Mouse (Mus musculus) G1E (cell line): Measurements from ENCODE around the gene Rprd1b. TPM values are rescaled to one million over a fixed set of nuclear protein-coding genes. Genes with fewer than 3 reads are reported as not detected.

Source experiments
- ATAC-seq: 2 replicates; pipeline ENCODE4 v1.8.0; 2016; ENCODE audit warnings: mild to moderate bottlenecking; ENCODE audit not compliant: insufficient number of reproducible peaks, poor library complexity, low FRiP score, severe bottlenecking; ENCODE audit errors: extremely low read depth
- DNase-seq: peaks from one replicate; pipeline ENCODE4 v3.0.0; 2012; ENCODE audit warnings: low spot score
- H3K27me3 ChIP-seq: 2 replicates; pipeline ENCODE4 v1.6.1; 2012; ENCODE audit warnings: mild to moderate bottlenecking, low read length, inconsistent platforms; ENCODE audit not compliant: insufficient read depth
- H3K36me3 ChIP-seq: replicated peaks from 2 replicates; pipeline ENCODE3; 2012; ENCODE audit warnings: mild to moderate bottlenecking, inconsistent platforms
- H3K4me1 ChIP-seq: 2 replicates; pipeline ENCODE4 v1.6.1; 2012; ENCODE audit warnings: low read depth, low read length, inconsistent platforms, mixed read lengths; ENCODE audit not compliant: insufficient read depth
- H3K4me3 ChIP-seq: 2 replicates; pipeline ENCODE4 v1.5.1; 2012; ENCODE audit warnings: low read depth, mild to moderate bottlenecking, inconsistent platforms, low read length, moderate library complexity, mixed read lengths
- H3K9me3 ChIP-seq: replicated peaks from 2 replicates; pipeline ENCODE4 v1.6.1; 2012; ENCODE audit warnings: inconsistent platforms
- CTCF ChIP-seq: IDR thresholded peaks from 2 replicates; pipeline ENCODE4 v1.5.1; 2012; ENCODE audit warnings: low read depth, low read length, inconsistent platforms, mixed read lengths
- GATA1 ChIP-seq: IDR thresholded peaks from 2 replicates; pipeline ENCODE4 v1.6.1; 2012; ENCODE audit warnings: borderline replicate concordance, low read length, inconsistent platforms, mixed read lengths
- GATA2 ChIP-seq: IDR thresholded peaks from 2 replicates; pipeline ENCODE4 v1.6.1; 2012; ENCODE audit warnings: low read depth, low read length, inconsistent platforms, borderline replicate concordance
- POLR2AphosphoS5 ChIP-seq: IDR thresholded peaks from 2 replicates; pipeline ENCODE4 v1.6.1; 2012; ENCODE audit warnings: low read depth, low read length, inconsistent platforms; ENCODE audit not compliant: insufficient replicate concordance
- TAL1 ChIP-seq: conservative IDR thresholded peaks from 2 replicates; pipeline ENCODE4 v1.6.1; 2012; ENCODE audit warnings: low read depth, low read length, inconsistent platforms, mixed read lengths
- polyA plus RNA-seq: library from polyadenylated mRNA; stranded (reverse); fragments of >175 nt; gene quantifications from 2 replicates; pipeline ENCODE4 v1.2.3, GENCODE M21; 2012
- total RNA-seq, 2 experiments: library from RNA; stranded (forward) in 1 of 2; stranded (reverse) in 1 of 2; fragments of 200-1000 nt in 1 of 2; fragments of >200 nt in 1 of 2; fragmentation: Nextera tagmentation in 1 of 2; gene quantifications; 2 replicates each; pipeline ENCODE4 v1.2.3; 2014 to 2017

Rprd1b gene
- total and polyA plus RNA-seq, 3 experiments, result 28.7 to 37.9 (median 36.2) TPM

DNA sequence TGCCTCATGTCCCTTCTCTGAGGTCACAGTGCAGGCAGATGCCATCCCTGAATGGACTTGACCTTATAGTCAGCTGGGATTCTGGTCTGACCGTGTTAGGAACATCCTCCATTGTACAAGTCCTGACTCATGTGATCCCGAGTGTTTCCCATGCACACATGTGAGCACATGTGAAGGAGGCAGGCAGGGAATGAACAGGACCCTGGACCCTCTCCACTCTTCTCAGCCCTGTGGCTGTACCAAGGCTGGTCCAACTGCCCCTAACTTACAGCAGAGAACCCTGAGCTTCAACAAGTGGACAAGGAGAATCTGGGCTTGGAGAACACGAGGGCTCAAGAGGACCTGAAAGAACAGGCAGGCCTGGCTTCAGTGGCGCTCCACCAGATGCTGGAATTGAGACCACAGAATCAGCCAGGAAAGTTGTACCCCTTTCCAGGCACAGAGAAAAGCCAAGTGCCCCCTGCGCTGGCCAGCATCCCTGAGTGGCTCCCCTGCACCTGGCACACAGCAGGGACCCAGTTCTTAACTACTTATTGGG, 117.3 kb downstream of the Rprd1b start:
- peaks cover 69% of the 10 kb centered on the region for H3K4me1 ChIP-seq
- no peaks in the 10 kb centered on the region for H3K9me3 ChIP-seq
- TF ChIP-seq TAL1 (no peak), CTCF (no peak), GATA2 (no peak), GATA1 (no peak), POLR2AphosphoS5 (no peak)
- DNase-seq, result no peak
- H3K27me3 ChIP-seq, result peaks cover 4% of the 10 kb centered on the region; the same call in 1 of the 2 replicates
- H3K36me3 ChIP-seq, result peaks cover 24% of the 10 kb centered on the region
- H3K4me3 ChIP-seq, result peak overlapping the region; percentile 78
- ATAC-seq, result no peak

- Histone ChIP-seq H3K27me3 (peaks cover 9% of the 10 kb centered on the region; the same call in 1 of the 2 replicates), H3K4me1 (peaks cover 63% of the 10 kb centered on the region)
- DNase-seq, result peak; percentile 83
Observed at GRCm38 (mm10) chr2:158146223-158146622, 117.9 kb downstream of the Rprd1b start, which contains the start of gene Tgm2. Tgm2 (minus strand) TSS chr2:158146436.

GRCm38 (mm10) chr2:158146971-158147370, 118.7 kb downstream of the Rprd1b start:
- H3K4me3 ChIP-seq, result no peak overlapping the region
- TF ChIP-seq POLR2AphosphoS5, result no peak
- TF ChIP-seq CTCF, result no peak
- TF ChIP-seq TAL1, result no peak
- H3K27me3 ChIP-seq, result peaks cover 13% of the 10 kb centered on the region; the same call in 1 of the 2 replicates
- H3K36me3 ChIP-seq, result peaks cover 11% of the 10 kb centered on the region
- no peak for DNase-seq
- ATAC-seq, result no peak
- peaks cover 4% of the 10 kb centered on the region for H3K9me3 ChIP-seq
- peaks cover 56% of the 10 kb centered on the region for H3K4me1 ChIP-seq

More at GRCm38 (mm10) chr2:158146223-158146622, 117.9 kb downstream of the Rprd1b start, which contains the start of gene Tgm2:
- Histone ChIP-seq H3K4me3 (peak within 1 kb of the TSS; percentile 78), H3K36me3 (peaks cover 18% of the 10 kb centered on the region), H3K9me3 (peaks cover 4% of the 10 kb centered on the region)
- ATAC-seq, result no peak
- TF ChIP-seq GATA1 (no peak), GATA2 (no peak), TAL1 (no peak), POLR2AphosphoS5 (no peak), CTCF (peak; percentile 38; the same call in 1 of the 2 replicates)

GRCm38 (mm10) chr2:158151077-158151476, 122.8 kb downstream of the Rprd1b start:
- H3K27me3 ChIP-seq, result peaks cover 37% of the 10 kb centered on the region
- DNase-seq (no peak), ATAC-seq (no peak)
- H3K36me3 ChIP-seq, result no peaks in the 10 kb centered on the region
- TF ChIP-seq CTCF (peak; percentile 13; the same call in 1 of the 2 replicates), GATA2 (no peak)
- peaks cover 25% of the 10 kb centered on the region for H3K4me1 ChIP-seq
- peaks cover 4% of the 10 kb centered on the region for H3K9me3 ChIP-seq
- no peak overlapping the region for H3K4me3 ChIP-seq

DNA sequence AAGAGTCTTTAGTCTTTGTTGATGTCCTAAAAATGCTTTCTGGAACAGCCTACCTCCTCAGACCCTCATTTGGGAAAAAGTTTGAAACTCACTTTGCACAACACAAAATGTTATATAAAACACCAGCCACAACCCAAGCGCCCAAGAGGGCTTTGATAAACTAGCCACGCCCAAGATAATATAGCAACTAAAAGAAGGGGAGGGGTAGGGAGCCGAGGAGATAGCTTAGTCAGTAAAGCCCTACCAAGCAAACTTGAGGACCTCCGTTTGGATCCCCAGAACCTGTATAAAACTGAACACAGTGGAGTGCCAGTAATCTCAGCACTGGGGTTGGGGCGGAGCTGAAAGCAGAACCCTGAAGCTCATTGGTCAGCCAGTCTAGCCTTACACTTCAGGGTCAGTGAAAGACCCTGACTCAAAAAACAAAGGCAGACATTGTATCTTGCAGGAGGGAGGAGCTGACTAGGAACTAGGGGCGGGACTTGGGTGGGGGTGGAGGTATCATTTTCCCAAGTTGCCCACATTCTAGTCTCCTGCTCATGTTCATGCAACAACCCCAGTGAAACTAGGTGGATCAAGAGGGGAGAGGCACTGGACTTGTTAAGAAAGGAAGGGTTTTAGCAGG, 124.5 kb downstream of the Rprd1b start:
- Histone ChIP-seq H3K9me3 (peaks cover 4% of the 10 kb centered on the region), H3K27me3 (peaks cover 45% of the 10 kb centered on the region), H3K36me3 (no peaks in the 10 kb centered on the region), H3K4me3 (no peak overlapping the region), H3K4me1 (peaks cover 16% of the 10 kb centered on the region)
- ATAC-seq (no peak), DNase-seq (no peak)
- TF ChIP-seq TAL1 (no peak), POLR2AphosphoS5 (no peak), GATA1 (no peak), GATA2 (no peak), CTCF (no peak)

DNA sequence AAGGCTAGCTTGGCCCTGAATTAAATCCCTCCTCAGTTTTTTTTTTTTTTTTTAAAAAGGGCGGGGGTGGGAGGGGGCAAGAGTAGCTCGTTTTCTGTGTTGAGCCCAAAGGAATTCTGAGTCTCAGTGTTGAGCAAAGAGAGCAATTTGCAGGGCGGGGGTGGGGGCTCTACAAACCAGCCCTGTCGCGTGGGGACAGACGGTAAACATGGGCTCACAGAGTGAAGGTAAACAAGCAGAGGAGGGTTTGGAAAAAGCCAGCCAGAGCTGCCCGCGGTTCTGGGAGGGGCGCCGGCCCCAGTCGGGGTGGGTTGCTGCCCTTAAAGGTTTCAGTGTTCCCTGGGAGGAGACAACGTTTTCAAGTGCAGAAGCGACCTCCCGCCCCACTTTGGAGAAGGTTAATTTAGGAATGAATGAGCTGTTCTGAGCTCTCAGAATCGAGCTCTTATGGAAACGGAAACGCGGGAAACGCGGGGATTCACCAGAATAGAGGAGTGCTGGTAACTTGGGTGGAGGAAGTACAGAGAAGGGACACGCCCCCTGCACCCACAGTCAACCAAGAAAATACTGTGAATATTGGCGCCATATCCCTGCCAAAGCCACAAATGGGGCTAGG, 125.5 kb downstream of the Rprd1b start:
- no peaks in the 10 kb centered on the region for H3K36me3 ChIP-seq
- no peak overlapping the region for H3K4me3 ChIP-seq
- peaks cover 4% of the 10 kb centered on the region for H3K9me3 ChIP-seq
- TF ChIP-seq CTCF (no peak), TAL1 (no peak), GATA2 (no peak), POLR2AphosphoS5 (no peak)
- ATAC-seq (no peak), DNase-seq (no peak)
- peaks cover 55% of the 10 kb centered on the region for H3K27me3 ChIP-seq
- peaks cover 10% of the 10 kb centered on the region for H3K4me1 ChIP-seq
